Mouse (Mus musculus) central nervous system, embryonic 14 days (tissue): ENCODE data around the gene Nr4a2. TPM values are rescaled to one million over a fixed set of nuclear protein-coding genes. Genes with fewer than 3 reads are reported as not detected.

Source experiments
- polyA plus RNA-seq: library from polyadenylated mRNA; depleted of rRNA; stranded (reverse); fragments of >200 nt; gene quantifications from 2 replicates; pipeline ENCODE4 v1.2.3, GENCODE M21; 2012; rRNA removed

Gene Nr4a2
- 11.2 and 13.1 TPM in 2 replicates for polyA plus RNA-seq

GRCm38 (mm10) chr2:57123991-57124840 is at the start of gene Nr4a2:
Gene Nr4a2 (minus strand): TSS chr2:57124003.

Other genes with a start within 250 kb of the Nr4a2 start
- 8.7 and 8.9 TPM in 2 replicates for gene Gpd2, start 113.6 kb upstream of the Nr4a2 start, polyA plus RNA-seq